In the genomic region with DNA sequence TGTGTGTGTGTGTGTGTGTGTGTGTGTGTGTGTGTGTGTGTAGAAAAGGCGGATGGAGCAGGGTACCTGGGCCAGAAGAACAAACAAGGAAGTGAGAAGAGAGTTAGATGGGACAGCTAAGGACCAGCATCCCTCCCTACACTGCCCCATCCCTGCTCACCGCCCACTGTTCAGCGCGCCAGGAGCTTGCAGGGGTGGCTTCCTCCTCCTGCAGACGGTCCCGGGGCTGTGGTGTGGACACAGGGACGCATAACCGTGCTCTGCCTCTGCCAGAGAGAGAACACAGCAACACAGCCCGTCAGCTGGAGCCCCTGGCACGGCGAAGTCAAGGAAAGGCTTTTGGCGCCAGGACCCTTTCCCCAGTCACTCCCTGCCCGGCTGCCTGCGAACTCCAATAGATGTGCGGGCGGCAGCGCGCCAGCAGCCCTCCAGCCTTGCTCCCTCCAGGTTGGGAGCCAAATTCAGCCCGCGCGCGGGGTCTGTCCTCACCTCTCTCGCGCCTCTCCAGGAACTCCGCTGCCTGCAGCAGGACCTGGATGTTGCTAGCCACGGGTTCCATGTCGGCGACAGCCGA, we compare ENCODE assay signal across 8 mouse cellular contexts. TPM values are rescaled to one million over a fixed set of nuclear protein-coding genes. Genes with fewer than 3 reads are reported as not detected.
DNase-seq lines count a peak whose midpoint lies in the region; ATAC-seq lines count a peak whose summit lies in the region.

No protein-coding gene starts in this region.

- H3K4me2 ChIP-seq in intestine, embryonic 16.5 days (ENCODE audit: low read depth, low read length) = peak overlapping the region; percentile 96
- H3K4me2 ChIP-seq in midbrain, embryonic 14.5 days (ENCODE audit: low read length) = peak overlapping the region; percentile 79

- peaks cover 18% of the 10 kb centered on the region for H3K27me3 ChIP-seq in erythroblast, embryonic 14.5 days (ENCODE audit: control insufficient read depth)
- no peaks in the 10 kb centered on the region for H3K27me3 ChIP-seq in intestine, embryonic 16.5 days (replicated peaks; ENCODE audit: control insufficient read depth, insufficient read depth, low read length)
- no peaks in the 10 kb centered on the region for H3K27me3 ChIP-seq in midbrain, embryonic 14.5 days (ENCODE audit: control insufficient read depth, insufficient read depth, low read length)

- H3K4me3 ChIP-seq in erythroblast, embryonic 14.5 days (replicated peaks) = peak overlapping the region; percentile 90
- peak overlapping the region; percentile 88 for H3K4me3 ChIP-seq in intestine, embryonic 16.5 days (ENCODE audit: low read length)
- peak overlapping the region; percentile 57 for H3K4me3 ChIP-seq in midbrain, embryonic 14.5 days (replicated peaks; ENCODE audit: low read depth, low read length)

- H3K9ac ChIP-seq in intestine, embryonic 16.5 days (ENCODE audit: low read depth, low read length) = peak overlapping the region; percentile 78
- H3K9ac ChIP-seq in midbrain, embryonic 14.5 days (replicated peaks; ENCODE audit: low read length) = peak overlapping the region; percentile 48

- peak overlapping the region; percentile 63 for H3K27ac ChIP-seq in intestine, embryonic 16.5 days (ENCODE audit: low read length)
- peak overlapping the region; percentile 70 for H3K27ac ChIP-seq in midbrain, embryonic 14.5 days (replicated peaks; ENCODE audit: low read depth, low read length)

- H3K4me1 ChIP-seq in erythroblast, embryonic 14.5 days (ENCODE audit: control insufficient read depth) = peaks cover 69% of the 10 kb centered on the region
- peaks cover 35% of the 10 kb centered on the region for H3K4me1 ChIP-seq in intestine, embryonic 16.5 days (ENCODE audit: control insufficient read depth, insufficient read depth, low read length)
- 0 out of 2 replicates have a peak, but pooled peaks cover 18% of the 10 kb centered on the region for H3K4me1 ChIP-seq in midbrain, embryonic 14.5 days (ENCODE audit: control insufficient read depth, insufficient read depth, low read length)

- 0% methylated on average over 29 of the region's 29 CpGs for WGBS in intestine, embryonic 16.5 days
- WGBS in midbrain, embryonic 14.5 days = 2% methylated on average over 29 of the region's 29 CpGs

- peak; percentile 87 for DNase-seq in left cerebral cortex, postnatal 4 days
- no peak for DNase-seq in left cerebral cortex, adult 9 months (ENCODE audit: low spot score in 2 of 2)
- DNase-seq in midbrain, embryonic 14.5 days = peak; percentile 69
- no peak for DNase-seq in frontal cortex, adult 2 months (ENCODE audit: extremely low spot score in 1 of 2, low spot score in 1 of 2)
- DNase-seq in urinary bladder, postnatal 25 days (ENCODE audit: low spot score) = no peak

- no peaks in the 10 kb centered on the region for H3K9me3 ChIP-seq in erythroblast, embryonic 14.5 days (ENCODE audit: control insufficient read depth, low read length)
- no peaks in the 10 kb centered on the region for H3K9me3 ChIP-seq in intestine, embryonic 16.5 days (ENCODE audit: control insufficient read depth, low read length)
- no peaks in the 10 kb centered on the region for H3K9me3 ChIP-seq in midbrain, embryonic 14.5 days (ENCODE audit: control insufficient read depth, low read length)

- ATAC-seq in activated CD4-positive, CD25-positive, alpha-beta regulatory T cell, adult 4 months = peak; percentile 1
- ATAC-seq in intestine, embryonic 16.5 days = peak; percentile 24
- 0 out of 2 replicates have a peak, but pooled peaks have one; percentile 9 for ATAC-seq in midbrain, embryonic 14.5 days (ENCODE audit: low FRiP score, low TSS enrichment)

- intact Hi-C loops in left cerebral cortex, postnatal 4 days (cut with DNase I) = no loop called here

- H3K36me3 ChIP-seq in erythroblast, embryonic 14.5 days (ENCODE audit: control insufficient read depth) = peaks cover 51% of the 10 kb centered on the region
- H3K36me3 ChIP-seq in intestine, embryonic 16.5 days (ENCODE audit: control insufficient read depth, insufficient read depth, low read length) = peaks cover 12% of the 10 kb centered on the region; the same call in 1 of the 2 replicates
- H3K36me3 ChIP-seq in midbrain, embryonic 14.5 days (ENCODE audit: control insufficient read depth, insufficient read depth, low read length) = peaks cover 19% of the 10 kb centered on the region

RNA-seq across cellular contexts. Expression of a gene that starts 0.4 kb away (rescaled TPM):
- 1 to 10 TPM; 3.6 to 5.6 TPM for total RNA-seq in left cerebral cortex, postnatal 4 days (2021)
- 10 to 100 TPM in 1 of 2 experiments, 1 to 10 TPM in 1; 9.2 to 12.4 TPM for polyA plus RNA-seq in activated CD4-positive, CD25-positive, alpha-beta regulatory T cell, adult 4 months (2017; shearing (Covaris generic))
- polyA plus RNA-seq in erythroblast, embryonic 14.5 days (2012) = 14.7 and 15.8 TPM in 2 replicates
- 20.8 and 24.9 TPM in 2 replicates for polyA plus RNA-seq in intestine, embryonic 16.5 days (2015; fragmentation: Nextera tagmentation; extraction: Ambion mirVana)
- 9.9 and 12.1 TPM in 2 replicates for polyA plus RNA-seq in midbrain, embryonic 14.5 days (2014; fragmentation: Nextera tagmentation; extraction: Ambion mirVana)
- polyA plus RNA-seq in frontal cortex, adult 2 months (2012; rRNA removed) = 1.3 and 1.5 TPM in 2 replicates

RNA-seq across cellular contexts. Expression of a gene that starts 7.5 kb away (rescaled TPM):
- total RNA-seq in left cerebral cortex, postnatal 4 days (2021) = 10 to 100 TPM; 54.8 to 58.5 TPM
- 10 to 100 TPM; 10.3 to 13.3 TPM for polyA plus RNA-seq in activated CD4-positive, CD25-positive, alpha-beta regulatory T cell, adult 4 months (2017; shearing (Covaris generic))
- 11.5 and 12.0 TPM in 2 replicates for polyA plus RNA-seq in erythroblast, embryonic 14.5 days (2012)
- polyA plus RNA-seq in intestine, embryonic 16.5 days (2015; fragmentation: Nextera tagmentation; extraction: Ambion mirVana) = 91.7 and 106 TPM in 2 replicates
- polyA plus RNA-seq in midbrain, embryonic 14.5 days (2014; fragmentation: Nextera tagmentation; extraction: Ambion mirVana) = 108 and 114 TPM in 2 replicates
- polyA plus RNA-seq in frontal cortex, adult 2 months (2012; rRNA removed) = 142 and 148 TPM in 2 replicates

RNA-seq across cellular contexts. Expression of a gene that starts 8.9 kb away (rescaled TPM):
- total RNA-seq in left cerebral cortex, postnatal 4 days (2021) = 100 to 1,000 TPM; 182 to 192 TPM
- polyA plus RNA-seq in activated CD4-positive, CD25-positive, alpha-beta regulatory T cell, adult 4 months (2017; shearing (Covaris generic)) = 100 to 1,000 TPM; 282 to 313 TPM
- polyA plus RNA-seq in erythroblast, embryonic 14.5 days (2012) = 15.3 and 26.1 TPM in 2 replicates
- polyA plus RNA-seq in intestine, embryonic 16.5 days (2015; fragmentation: Nextera tagmentation; extraction: Ambion mirVana) = 664 and 676 TPM in 2 replicates
- 325 and 336 TPM in 2 replicates for polyA plus RNA-seq in midbrain, embryonic 14.5 days (2014; fragmentation: Nextera tagmentation; extraction: Ambion mirVana)
- polyA plus RNA-seq in frontal cortex, adult 2 months (2012; rRNA removed) = 145 and 163 TPM in 2 replicates

RNA-seq across cellular contexts. Expression of a gene that starts 33.4 kb away (rescaled TPM):
- 10 to 100 TPM; 43.1 to 46.8 TPM for total RNA-seq in left cerebral cortex, postnatal 4 days (2021)
- 10 to 100 TPM; 46.7 to 58.6 TPM for polyA plus RNA-seq in activated CD4-positive, CD25-positive, alpha-beta regulatory T cell, adult 4 months (2017; shearing (Covaris generic))
- 2.9 and 4.8 TPM in 2 replicates for polyA plus RNA-seq in erythroblast, embryonic 14.5 days (2012)
- polyA plus RNA-seq in intestine, embryonic 16.5 days (2015; fragmentation: Nextera tagmentation; extraction: Ambion mirVana) = 121 and 130 TPM in 2 replicates
- polyA plus RNA-seq in midbrain, embryonic 14.5 days (2014; fragmentation: Nextera tagmentation; extraction: Ambion mirVana) = 37.5 and 51.8 TPM in 2 replicates
- 52.9 and 57.3 TPM in 2 replicates for polyA plus RNA-seq in frontal cortex, adult 2 months (2012; rRNA removed)

RNA-seq across cellular contexts. Expression of a gene that starts 40.3 kb away (rescaled TPM):
- total RNA-seq in left cerebral cortex, postnatal 4 days (2021) = 1 to 10 TPM; 4.3 to 6.3 TPM
- polyA plus RNA-seq in activated CD4-positive, CD25-positive, alpha-beta regulatory T cell, adult 4 months (2017; shearing (Covaris generic)) = 10 to 100 TPM; 51.5 to 69.6 TPM
- 0.03 TPM in 1 of 2 replicates, not detected in the other for polyA plus RNA-seq in erythroblast, embryonic 14.5 days (2012)
- 0.93 and 1.1 TPM in 2 replicates for polyA plus RNA-seq in intestine, embryonic 16.5 days (2015; fragmentation: Nextera tagmentation; extraction: Ambion mirVana)
- polyA plus RNA-seq in midbrain, embryonic 14.5 days (2014; fragmentation: Nextera tagmentation; extraction: Ambion mirVana) = 0.30 and 0.33 TPM in 2 replicates
- 32.8 and 44.1 TPM in 2 replicates for polyA plus RNA-seq in frontal cortex, adult 2 months (2012; rRNA removed)

Comparison
In these comparisons a context has a peak if more than half of its experiments do, and no peak if none do; other contexts are left out.
1. DNase-seq: peak in left cerebral cortex, postnatal 4 days (single experiment) and midbrain, embryonic 14.5 days (single experiment); none in left cerebral cortex, adult 9 months (0 of 2), frontal cortex, adult 2 months (0 of 2) and urinary bladder, postnatal 25 days (single experiment).
2. Peak in every context shown above with its lines, with median percentiles within 50 percentile points of each other: ATAC-seq and H3K4me3 ChIP-seq.